Mouse (Mus musculus) ES-Bruce4 (cell line): ENCODE measurements around the gene B230217C12Rik.

Source experiments
- CTCF ChIP-seq: IDR thresholded peaks from one replicate; pipeline ENCODE4 v1.8.1; 2011; ENCODE audit warnings: low read depth, low read length
- EP300 ChIP-seq: IDR thresholded peaks from 2 replicates; pipeline ENCODE4 v1.6.1; 2011; ENCODE audit warnings: low read depth, low read length; ENCODE audit not compliant: insufficient read depth

DNA sequence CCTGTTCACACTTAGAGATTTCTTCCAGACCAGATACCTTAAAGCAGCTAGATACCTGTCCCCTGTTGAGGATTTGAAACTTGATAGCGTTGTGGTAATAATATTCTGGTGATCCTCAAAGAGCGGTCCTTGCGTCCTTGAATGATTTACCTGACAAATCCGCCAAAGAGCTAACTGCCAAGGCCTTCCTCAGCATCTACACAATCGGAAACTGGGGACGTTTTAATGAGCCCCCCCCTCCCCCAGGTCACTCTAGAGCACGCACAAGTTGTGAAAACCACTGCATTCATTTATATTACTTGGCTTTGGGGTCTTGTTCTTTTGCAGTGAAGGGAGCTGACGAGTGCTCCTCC is 42.5 kb upstream of the B230217C12Rik start:
- no peak for TF ChIP-seq EP300
- TF ChIP-seq CTCF, result no peak
